In the genomic region with DNA sequence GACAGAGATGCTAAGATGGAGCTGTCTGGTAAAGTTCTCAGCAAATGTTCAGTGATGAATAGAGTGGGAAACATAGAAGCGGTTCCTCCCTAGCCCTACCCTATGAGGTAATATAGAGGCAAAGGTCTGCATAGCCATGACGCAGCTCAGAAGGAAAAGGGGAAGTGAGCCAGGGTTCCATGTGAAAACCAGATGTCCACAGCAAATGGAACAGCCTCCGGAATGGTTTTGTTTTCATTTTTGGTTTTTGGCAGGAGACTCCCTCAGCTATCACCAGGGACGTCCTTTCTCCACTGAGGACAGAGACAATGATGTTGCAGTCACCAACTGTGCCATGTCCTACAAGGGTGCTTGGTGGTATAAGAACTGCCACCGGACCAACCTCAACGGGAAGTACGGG, we compare ENCODE assay signal across 13 mouse cellular contexts.
DNase-seq lines count a peak whose midpoint lies in the region; ATAC-seq and TF ChIP-seq lines count a peak whose summit lies in the region.
"Had no signal": no experiment of that assay in that cellular context is flagged by ENCODE, and none has a peak within 500 bp of the region (broad histone marks: within the 10 kb centered on the region; RNA-seq: fewer than 3 reads in every experiment).

No protein-coding gene starts in this region.

- H3K4me1 ChIP-seq in kidney, embryonic 14.5 days (ENCODE audit: control insufficient read depth, insufficient read depth, low read length) = no peaks in the 10 kb centered on the region
- H3K4me1 ChIP-seq: liver, embryonic 13.5 days had no signal

- no peaks in the 10 kb centered on the region for H3K27me3 ChIP-seq in kidney, embryonic 14.5 days (ENCODE audit: control insufficient read depth, insufficient read depth, low read length)
- H3K27me3 ChIP-seq: CH12.LX; liver, embryonic 13.5 days had no signal

- no peak overlapping the region for H3K27ac ChIP-seq in kidney, embryonic 14.5 days (ENCODE audit: low read depth, low read length)
- peak overlapping the region; percentile 58 for H3K27ac ChIP-seq in gastrocnemius, adult 2 months
- H3K27ac ChIP-seq: liver, embryonic 13.5 days had no signal

- ATAC-seq in kidney, embryonic 14.5 days (ENCODE audit: low FRiP score, low TSS enrichment) = no peak
- ATAC-seq in monocyte, adult 5-6 weeks (replicated peaks; ENCODE audit: insufficient number of reproducible peaks, low FRiP score, low TSS enrichment, poor library complexity, severe bottlenecking) = peak; percentile 67
- ATAC-seq: forebrain, embryonic 16.5 days had no signal

- H3K9me3 ChIP-seq in kidney, embryonic 14.5 days (ENCODE audit: control insufficient read depth, low read length) = no peaks in the 10 kb centered on the region
- H3K9me3 ChIP-seq: liver, embryonic 13.5 days had no signal

- DNase-seq in kidney, postnatal 10 days = peak; percentile 37
- DNase-seq in gastrocnemius, adult 2 months = peak; percentile 50
- peak; percentile 47 for DNase-seq in heart, postnatal 25 days (ENCODE audit: low spot score)
- no peak for DNase-seq in adrenal gland, adult 2 months
- no peak for DNase-seq in right cerebral cortex, adult 18-20 months
- DNase-seq: liver, embryonic 13.5 days; right cerebral cortex, postnatal 14 days; thymus, adult 18-20 months had no signal

- 78% methylated on average over 7 of the region's 7 CpGs for WGBS in kidney, embryonic 14.5 days

- H3K9ac ChIP-seq in kidney, embryonic 14.5 days (ENCODE audit: low read depth, low read length) = no peak overlapping the region
- H3K9ac ChIP-seq: liver, embryonic 13.5 days had no signal

- H3K4me2 ChIP-seq in kidney, embryonic 14.5 days (replicated peaks; ENCODE audit: low read depth, low read length) = no peak overlapping the region
- H3K4me2 ChIP-seq: liver, embryonic 13.5 days had no signal

- no peak for TF ChIP-seq CTCF in gastrocnemius, adult 2 months (IDR thresholded peaks at IDR 0.05)

- H3K4me3 ChIP-seq in kidney, embryonic 14.5 days (ENCODE audit: low read length) = no peak overlapping the region
- H3K4me3 ChIP-seq in gastrocnemius, adult 2 months = no peak overlapping the region
- H3K4me3 ChIP-seq: liver, embryonic 13.5 days; myocyte had no signal

- intact Hi-C loops in gastrocnemius, adult 2 months (cut with DNase I) = no loop called here
- intact Hi-C loops in heart, postnatal 25 days (cut with DNase I) = loop anchor here (5.0 kb wide), 1 partner anchor 119 kb away; a partner anchor contains a TSS

- no peaks in the 10 kb centered on the region for H3K36me3 ChIP-seq in kidney, embryonic 14.5 days (ENCODE audit: control insufficient read depth, insufficient read depth, low read length)
- H3K36me3 ChIP-seq: liver, embryonic 13.5 days had no signal

Comparison
In these comparisons a context has a peak if more than half of its experiments do, and no peak if none do; other contexts are left out.
1. DNase-seq: peak in kidney, postnatal 10 days (single experiment), gastrocnemius, adult 2 months (single experiment) and heart, postnatal 25 days (single experiment); none in adrenal gland, adult 2 months (single experiment) and right cerebral cortex, adult 18-20 months (single experiment).